Mouse (Mus musculus): ENCODE data around the gene Catip.

DNA sequence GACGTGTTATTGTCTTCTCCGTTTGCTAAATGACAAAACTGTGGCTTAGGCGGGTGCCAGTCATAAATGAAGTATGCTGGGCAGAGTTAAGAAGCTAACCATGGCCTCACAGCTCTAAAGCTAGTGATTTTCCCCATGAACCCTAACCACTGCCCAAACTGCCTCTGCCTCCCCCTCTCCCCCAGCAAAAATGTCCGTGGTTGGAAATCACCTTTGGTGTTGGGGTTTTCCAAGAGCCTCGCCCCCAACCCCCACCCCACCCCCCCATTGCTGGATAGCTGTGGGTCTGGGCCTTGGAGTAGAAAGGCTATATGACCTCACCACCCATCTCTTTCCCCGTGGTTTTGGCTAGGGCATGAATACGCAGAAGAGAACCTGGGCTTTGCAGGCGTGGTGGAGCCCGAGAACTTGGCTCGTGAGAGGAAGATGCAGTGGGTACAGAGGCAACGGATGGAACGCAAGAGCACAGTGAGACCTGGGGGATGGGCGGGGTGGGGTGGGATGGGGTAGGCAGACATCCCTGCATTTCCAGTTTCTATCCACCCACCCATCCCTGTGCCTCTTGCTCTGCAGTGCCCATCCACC lies 10.6 kb upstream of the Catip start:
- TF ChIP-seq EP300 (IDR thresholded peaks at IDR 0.05; ENCODE audit: low read depth) (no peak), CTCF (IDR thresholded peaks at IDR 0.05; ENCODE audit: low read depth) (no peak)
